Mouse (Mus musculus): ENCODE results near the gene Carnmt1. TPM values are rescaled to one million over a fixed set of nuclear protein-coding genes. Genes with fewer than 3 reads are reported as not detected.

Gene Carnmt1
- 10 to 100 TPM; 19.0 to 23.3 (median 22.1) TPM for total RNA-seq (2022)

DNA sequence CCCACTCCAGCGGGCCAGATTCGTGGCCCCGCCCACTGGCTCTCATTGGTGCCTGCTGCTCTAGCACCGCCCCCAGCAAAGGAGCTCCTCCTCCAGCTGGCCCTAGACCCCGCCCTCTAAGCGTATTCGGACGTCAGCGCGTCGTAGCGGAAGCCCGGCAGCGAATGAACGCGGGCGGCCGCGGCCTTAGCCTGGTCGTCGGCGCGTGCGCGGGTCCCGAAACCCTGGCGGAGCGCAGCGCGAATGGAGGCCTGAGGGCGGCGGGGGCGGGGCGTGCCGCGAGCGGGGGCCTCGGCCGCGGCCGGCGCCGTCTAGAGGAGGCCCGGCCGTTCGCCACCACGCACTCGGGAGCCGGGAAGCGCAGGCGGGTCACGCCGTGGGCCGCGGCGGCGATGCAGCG lies at the start of gene Carnmt1:
Gene Carnmt1, plus strand, starts transcription at position 157 of the 400 bp plus-strand sequence.
- DNase-seq = peak; percentile 98

DNA sequence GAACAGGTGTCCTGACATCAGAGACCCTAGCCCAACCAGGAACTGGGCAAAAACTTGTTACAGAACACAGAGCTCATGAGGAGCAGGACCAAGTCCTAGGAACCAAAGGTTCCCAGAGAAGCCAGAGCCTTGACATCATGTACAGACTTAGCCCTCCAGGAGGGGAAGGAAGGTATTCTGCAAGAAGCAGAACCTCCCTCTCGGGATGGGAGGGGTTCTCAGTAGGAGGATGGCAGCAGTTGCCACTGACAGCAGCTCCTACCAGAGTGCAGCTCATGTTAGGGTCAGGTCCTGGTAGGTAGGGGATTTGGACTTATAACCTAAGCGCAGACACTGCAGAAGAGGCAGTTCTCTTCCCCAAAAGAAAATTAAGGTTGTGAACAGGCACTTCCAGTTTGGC lies 46.7 kb upstream of the Carnmt1 start:
- no peak for DNase-seq

DNA sequence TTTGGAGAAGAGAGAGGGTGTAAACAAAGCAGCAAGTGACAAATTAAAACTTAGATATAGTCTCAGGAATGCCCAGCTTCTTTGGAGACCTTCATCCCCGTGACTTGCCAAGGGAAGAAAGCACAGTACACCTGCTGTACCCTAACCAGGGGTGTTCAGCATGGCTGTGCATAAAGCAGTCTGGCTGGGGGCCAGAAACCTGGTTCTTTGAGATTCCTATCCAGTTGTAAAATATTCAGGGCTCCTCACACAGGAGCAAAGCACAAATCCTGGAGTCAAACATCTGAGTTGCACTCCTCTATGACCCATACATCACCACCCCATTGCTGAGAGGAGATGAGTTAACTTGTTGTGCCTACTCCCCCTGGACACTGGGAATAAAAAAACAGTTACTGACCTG lies 41.0 kb upstream of the Carnmt1 start:
- no peak for DNase-seq

DNA sequence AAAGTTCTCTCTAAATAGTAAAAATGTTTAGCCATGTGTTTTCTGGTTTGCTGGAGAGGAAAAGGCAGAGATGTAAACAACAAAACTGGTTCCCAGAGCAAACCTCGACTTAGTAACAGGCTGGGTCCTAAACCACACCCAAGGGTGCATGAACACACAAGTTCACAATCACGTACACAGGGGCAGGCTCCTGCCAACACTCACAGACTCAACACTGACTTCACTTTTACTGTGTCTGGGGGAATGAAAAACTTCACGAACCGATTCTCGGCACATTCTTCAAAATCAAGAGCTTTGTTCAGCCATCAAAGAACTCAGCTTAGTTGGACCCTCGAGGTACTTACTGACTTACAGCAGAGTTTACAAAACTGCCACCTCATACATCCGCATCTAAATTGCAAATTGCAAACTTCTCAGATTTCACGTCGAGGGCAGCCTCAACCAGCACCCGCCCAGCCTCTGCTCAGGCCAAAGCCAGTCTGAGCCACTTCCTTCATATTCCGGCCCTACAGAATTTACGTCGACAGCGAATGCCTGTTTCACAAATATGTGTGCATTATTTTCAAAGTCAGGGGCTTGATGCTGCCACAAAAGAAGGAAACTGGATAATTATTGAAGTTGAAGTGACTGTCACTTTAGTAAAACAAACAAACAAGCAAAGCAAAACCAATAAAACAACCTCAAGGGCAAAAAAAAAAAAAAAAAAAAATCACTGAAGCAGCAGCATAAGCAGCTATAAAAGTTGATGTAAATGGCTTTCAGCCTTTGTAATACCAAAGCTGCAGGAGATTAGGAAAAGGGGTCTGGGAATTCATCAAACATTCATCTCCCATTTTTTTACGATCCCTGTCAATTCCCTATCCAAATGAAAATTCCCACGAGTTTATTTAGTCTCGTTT lies 40.1 kb upstream of the Carnmt1 start:
- DNase-seq = no peak

DNA sequence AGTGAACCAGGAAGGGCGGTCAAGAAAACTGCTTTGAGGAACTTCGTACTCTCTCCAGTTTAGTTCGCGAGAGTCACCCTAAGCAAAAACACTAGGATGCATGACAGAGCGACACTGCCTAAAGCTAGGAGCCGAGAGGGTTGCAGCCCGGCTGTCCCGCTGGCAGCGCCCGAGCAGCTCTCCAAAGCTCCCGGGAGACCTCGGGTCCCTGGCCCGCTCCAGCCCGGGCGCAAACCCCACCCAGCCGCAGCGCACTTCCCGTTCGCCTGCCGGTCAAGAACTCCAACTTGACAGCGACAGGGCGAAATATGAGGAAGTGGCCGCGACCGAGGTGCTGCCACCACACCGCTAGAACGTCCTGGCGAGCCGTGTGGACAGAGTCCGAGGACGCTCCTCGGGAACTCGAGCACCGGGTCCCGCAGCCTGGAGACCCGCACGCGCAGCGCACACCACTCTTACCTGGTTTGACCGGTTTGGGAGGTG lies 39.4 kb upstream of the Carnmt1 start:
- peak; percentile 56 for DNase-seq

DNA sequence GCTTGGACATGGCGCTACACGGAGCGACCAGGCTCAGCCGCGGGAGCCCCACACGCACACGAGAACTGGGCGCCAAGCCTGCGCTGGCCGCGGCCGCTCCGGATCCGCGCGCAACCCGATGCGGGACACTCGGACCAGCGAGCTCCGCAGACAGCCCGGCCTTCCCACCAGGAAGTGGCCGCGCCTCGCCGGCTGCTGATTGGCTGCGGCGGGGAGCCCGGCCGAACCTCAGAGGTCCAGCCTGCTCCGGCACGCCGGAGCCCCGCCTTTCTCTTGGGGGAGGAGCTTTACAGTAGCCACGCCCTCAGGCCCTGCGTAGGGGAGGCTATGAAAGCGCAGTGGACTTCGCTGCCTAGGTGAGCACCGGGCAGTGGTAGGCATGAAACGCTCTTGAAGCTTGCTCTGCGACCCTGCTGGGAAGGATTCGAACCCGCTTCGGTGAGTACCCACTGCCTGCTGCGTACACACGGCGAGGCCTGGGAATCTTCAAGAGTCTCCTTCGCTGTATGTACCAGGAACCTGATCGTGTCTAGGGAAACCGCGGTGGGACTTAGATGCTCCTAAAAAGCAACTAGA lies 38.8 kb upstream of the Carnmt1 start, which contains the start of the genes Ostf1 and Nmrk1:
Gene Ostf1, minus strand, starts transcription at position 180 of the 576 bp plus-strand sequence.
Gene Nmrk1, plus strand, starts transcription at position 307 of the 576 bp plus-strand sequence.
- peak; percentile 97 for DNase-seq

DNA sequence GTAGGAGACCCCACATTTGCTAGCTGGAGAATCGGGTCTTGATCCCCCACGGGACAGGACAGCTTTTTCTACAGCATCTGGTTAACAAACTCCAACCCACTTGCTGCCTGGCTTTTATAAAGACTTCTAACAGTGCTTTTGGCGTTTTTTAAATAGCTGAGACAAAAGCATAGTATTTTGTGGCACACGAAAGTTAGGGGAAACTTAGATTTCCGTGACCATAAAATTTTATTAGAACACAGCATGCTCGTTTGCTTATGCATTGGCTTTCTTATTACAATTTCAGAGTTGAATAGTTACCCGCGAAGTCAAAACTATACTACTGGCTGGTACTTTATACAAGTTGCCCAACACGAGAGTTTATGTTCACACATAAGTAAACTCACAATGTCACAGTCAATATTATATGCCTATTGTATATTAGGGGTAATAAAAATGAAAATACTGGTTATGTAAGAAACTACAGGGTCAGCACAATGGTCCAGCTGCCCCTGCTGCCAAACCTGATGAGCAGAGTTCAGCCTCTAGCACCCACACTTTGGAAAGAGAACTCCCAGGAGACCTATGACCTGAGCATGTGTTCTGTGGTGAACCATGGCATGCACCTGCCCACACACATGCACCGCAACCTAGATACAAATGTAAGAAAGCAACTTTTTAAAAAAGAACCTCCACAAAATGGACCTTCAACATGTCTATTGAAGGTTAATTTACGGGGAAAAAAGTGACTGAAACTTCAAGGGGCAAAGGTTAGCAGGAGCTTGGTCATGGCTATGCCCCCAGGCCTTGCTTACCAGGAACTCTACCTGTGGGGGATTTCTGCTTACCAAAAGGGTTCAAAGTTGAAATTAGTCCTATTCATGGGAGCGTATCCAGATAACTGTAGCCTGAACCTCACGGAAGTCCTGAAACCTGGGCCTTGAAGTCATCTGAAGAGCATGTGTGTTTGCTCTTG lies 38.1 kb upstream of the Carnmt1 start:
- DNase-seq = no peak

DNA sequence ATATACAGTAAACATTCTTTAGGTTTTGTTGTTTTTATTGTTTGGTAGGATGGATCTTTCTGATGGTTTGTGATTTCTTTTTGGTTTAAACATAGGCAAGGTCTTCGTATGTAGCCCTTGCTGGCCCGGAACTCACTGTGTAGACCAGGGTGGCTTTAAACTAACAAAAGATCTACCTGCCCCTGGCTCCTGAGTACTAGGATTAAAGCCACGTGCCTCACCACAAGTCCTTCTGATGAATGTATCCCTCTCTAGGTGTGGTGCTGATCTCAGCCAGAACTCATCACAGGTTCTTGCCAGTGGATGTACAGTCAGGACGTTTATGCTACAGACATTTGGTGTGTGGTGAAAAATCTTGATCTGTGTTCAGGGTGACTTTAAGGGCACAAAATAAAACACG lies 32.6 kb upstream of the Carnmt1 start:
- DNase-seq = no peak

DNA sequence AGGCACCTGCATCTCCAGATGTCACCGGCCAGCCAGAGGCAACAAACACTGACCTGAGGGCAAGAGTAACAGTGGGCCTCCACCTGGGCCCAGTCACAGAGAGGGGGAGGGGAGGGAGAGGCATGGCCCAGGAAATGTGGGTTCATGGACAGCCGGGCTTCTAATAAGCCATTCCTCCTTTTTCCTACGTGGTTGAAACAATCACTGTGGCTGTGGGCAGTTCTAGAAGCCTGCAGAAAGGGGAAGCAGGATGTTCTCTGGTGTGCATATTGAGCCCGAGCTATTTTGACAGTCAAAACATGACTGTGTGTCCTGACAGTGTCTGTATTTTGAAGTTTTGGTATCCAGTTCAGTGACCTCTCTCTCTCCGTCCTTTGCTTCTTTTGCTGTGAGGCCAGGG lies 31.6 kb upstream of the Carnmt1 start:
- DNase-seq = no peak

DNA sequence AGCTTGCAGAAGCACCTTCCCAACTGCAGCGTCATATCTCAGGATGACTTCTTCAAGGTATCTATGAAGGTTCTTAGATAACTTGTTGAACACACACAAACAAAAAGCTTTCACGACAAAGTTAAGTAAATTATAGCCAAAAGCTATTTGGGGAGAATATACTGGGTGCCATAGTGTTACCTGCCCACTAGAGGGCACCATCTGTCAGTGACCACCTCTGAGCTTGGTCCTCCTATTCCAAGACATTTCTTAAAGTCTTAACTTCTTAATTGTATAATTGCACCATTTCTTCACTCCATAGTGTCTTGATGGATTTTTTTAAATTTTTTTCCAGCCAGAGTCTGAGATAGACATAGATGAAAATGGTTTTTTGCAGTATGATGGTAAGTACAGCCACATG lies 31.0 kb upstream of the Carnmt1 start:
- DNase-seq = no peak

DNA sequence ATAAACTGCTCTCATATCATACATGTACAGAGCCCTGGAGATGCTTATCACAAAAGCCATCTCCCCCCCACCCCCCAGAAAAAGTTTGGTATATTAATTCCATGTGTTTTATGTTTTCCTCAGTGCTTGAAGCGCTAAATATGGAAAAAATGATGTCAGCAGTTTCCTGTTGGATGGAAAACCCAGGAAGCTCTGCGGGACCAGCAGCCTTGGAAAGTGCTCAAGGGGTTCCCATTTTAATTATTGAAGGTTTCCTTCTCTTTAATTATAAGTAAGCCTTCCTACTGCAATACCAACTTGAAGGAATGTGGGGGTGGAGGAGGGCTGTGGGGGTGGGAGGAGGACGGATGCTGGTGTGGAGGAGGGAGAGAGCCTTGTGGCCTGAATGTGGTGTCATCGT lies 29.6 kb upstream of the Carnmt1 start:
- DNase-seq = no peak

DNA sequence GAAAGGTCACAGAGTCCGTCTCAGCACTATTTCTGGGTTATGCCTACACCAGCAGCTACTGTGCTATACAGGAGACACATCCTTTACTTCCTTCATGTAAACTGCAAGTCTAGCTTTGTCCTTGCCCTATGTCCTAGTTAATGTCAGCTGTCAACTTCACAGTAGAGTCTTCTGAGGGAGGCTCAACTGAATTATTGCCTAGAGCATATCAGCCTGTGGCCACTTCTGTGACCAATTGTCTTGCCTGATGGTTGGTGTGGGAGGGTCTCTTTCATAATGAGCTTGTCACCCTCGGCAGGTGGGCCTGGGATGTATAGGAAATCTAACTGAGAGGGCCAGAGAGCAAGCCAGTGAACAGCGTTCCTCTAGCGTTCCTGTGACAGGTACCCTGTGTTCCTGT lies 27.2 kb upstream of the Carnmt1 start:
- DNase-seq = no peak

DNA sequence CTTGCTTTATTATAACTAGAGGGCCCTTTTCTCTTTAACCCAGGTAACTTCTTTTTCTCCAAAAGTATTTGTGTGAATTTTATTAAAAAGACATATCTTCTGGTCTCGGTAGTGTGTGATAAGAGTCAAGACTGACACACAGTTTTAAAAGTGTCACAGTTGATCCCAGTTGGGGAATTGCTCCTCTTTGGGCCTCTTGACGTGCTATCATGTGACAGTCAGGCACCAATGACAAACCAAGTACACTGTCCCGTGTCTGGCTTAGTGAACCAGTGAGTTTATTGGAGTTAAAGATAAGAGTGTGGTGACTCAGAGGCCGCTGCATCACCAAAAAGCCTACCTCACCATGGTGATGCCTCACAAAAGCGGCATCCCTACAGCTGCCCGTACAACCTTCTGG lies 26.5 kb upstream of the Carnmt1 start:
- no peak for DNase-seq

DNA sequence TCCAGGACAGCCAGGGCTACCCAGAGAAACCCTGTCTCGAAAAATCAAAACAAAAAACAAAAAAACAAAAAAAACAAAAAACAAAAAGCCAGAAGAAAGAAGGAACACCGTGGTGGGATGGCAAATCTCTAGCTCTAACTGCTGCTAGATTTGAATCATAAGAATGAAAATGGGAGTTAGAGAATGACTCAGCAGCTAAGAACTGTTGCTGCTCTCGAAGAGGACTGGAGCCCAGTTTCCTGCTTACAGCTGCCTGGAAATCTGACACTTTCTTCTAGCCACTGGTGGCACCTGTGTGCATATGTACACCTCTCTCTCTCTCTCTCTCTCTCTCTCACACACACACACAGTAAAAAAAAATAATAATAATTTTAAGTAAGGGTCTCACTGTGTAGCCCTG lies 24.2 kb upstream of the Carnmt1 start:
- DNase-seq = no peak

DNA sequence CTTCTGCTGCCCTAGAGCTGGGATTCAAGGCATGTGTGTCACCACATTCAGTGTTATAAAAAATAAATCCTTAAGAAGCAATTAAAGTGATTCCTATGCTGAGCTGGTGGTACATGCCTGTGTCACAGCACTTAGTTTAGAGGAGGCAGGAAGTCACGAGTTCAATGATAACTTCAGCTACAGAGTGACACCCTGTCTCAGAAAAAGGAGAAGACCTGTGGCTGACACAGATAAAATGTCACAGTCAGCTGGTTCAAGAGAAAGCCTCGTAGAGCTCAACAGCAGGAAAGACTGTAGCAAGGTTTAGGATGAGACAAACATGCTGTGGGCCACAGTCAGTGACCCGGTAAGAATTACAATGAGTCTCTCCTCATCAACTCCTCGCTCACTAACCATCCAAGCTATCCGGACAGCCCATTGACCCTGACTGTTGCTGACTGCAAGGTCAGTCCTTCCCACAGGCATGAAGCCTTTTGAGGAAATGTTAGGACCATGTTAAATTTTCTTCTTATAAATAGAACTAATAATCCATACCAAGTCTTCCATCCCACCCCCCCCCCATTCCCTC lies 23.6 kb upstream of the Carnmt1 start:
- peak; percentile 54 for DNase-seq

DNA sequence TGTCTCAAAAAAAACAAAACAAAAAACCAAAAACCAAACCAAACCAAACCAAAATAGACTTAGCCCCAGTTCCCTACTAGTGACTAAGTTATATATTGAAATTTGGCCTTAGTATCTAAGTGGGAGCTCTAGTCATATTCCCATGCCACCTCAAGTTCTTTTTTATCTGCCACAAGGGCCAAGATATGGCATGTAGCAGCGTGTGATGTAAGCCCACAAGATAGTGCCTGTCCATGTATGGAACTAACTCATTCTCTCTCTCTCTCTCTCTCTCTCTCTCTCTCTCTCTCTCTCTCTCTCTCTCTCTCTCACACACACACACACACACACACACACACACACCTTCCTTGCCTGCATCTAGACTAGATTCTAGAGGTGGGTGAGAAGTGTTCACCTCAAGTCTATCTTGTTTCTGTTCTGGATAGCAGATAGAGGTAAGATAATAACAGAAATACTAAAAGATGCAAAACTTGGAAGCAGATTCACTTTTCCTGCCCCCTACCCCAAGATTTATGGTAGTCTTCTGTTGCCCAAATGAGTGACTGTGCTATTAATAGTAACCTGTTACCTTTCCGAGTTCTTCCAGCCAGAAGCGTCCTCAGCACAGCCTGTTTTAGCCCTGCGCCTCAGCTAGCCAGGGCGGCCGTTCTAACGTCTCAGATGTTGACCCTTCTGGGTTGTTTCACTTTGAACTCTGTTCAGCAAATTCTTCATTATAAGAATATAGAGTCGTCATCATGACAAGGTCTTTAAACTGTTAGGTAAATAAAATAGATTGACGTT lies 22.6 kb upstream of the Carnmt1 start:
- DNase-seq = no peak

DNA sequence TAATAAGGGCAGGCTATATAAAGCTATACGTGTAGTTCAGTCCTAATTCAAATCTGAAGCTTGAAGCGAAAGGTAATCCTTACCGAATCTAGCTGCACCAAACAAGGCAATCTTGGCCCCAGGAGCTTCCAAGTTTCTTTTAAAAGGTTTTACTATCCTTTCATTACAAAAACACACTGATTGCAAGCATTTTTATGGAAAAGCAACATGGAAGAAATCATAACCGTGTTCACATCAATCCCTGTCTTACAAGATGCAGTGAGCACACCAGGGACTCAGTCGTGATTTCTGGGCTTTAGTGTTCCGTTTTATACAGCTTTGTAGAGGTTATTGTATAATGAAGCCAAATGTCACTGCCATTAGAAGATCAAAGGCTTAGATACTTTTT lies 22.0 kb upstream of the Carnmt1 start:
- DNase-seq = no peak

DNA sequence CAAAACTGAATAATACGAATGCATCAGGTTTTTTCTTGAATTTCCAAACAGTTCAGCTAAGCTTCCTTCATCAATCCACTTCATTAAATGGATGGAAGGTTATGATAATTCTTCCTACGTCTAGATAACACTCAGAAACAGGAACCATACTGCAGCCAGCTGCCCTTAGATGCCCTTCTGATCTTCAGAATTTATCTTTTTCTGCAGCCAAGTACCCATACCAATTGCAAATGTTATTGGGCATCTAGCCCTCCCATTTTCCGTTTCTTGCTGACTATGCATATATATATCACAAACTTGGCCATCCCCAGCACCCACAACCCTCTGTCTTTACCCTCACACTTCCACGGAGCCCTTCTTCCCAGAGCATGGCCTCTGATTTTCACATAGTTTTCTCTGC lies 20.6 kb upstream of the Carnmt1 start:
- no peak for DNase-seq

DNA sequence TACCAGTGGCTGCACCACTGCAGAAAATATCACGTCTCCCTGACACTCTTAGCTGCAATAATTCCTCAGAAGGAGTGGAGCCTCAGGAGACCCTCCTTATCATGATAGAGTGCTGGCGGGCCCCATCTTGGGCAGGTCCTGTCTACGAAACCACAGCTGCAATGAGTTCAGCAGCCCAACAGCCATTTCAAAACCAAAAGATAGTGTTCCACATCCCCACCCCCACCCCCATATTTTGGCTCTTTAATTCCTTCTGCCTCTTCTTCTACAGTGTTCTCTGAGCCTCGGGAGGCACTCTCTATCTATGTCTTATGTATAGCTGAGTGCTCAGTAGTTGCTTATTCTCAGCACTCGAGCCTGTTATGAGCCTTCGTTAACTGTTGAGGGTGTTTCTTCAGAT lies 20.1 kb upstream of the Carnmt1 start:
- no peak for DNase-seq

DNA sequence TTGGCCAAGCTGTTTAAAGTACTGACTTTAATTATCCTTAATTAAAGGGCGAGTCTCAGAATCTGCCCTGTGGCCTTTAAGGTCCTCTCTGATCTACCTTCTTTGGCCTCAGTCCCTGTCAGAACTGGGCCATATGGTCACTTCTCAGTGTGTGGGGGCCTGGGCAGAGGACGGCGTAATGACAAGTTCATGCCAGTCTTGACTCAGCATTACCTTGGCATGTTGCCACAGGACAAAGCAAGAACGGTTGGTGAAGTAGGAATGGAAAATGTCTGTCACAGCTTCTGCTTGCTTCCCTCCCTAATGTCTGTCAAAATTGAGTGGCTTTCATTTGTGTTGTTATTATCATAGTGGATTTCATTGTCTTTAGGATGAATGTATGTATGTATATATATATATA lies 18.0 kb upstream of the Carnmt1 start:
- peak; percentile 57 for DNase-seq

DNA sequence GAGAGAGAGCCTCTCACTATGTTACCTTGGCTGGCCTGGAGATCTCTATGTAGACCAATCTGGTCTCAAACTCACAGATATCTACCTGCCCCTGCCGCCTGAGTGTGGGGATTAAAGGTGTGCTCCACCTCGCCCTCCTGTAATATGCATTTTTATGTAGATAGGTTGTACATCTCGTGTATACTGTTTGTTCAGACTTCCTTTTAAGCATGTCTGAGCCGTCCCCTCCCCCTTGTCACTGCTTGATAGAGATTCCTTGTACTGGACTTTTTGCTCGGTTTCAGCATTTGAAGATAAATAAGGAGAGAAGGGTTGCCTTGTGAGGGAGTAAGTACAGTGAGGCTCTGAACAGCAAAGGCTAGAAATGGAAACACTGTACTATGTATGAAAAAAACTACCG lies 17.5 kb upstream of the Carnmt1 start:
- DNase-seq = no peak

DNA sequence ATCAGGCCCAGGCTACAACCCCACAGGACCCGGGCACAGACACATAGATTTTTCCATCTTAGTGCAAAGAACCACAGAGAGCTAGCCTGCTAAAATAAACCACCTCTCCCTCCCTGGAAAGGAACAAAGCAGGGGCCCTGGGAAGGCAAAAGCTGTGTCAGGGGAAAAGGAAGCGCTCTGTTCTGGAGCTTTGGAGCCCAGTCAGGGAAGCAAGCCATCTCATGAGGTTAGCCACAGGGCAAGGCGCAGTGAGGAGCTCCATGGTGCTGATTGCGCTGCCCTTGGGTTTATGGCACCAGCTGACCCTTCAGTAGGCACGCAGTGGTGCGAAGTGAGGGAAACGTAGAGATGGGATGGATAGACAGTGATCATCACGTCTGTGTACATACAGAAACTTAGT lies 16.2 kb upstream of the Carnmt1 start:
- no peak for DNase-seq

Data from adrenal gland, adult 8-10 months (tissue).